Mouse (Mus musculus): ENCODE data around the gene Tspan33.
A peak's percentile ranks its signal among the peaks of the same experiment; 100 is the strongest.
"Not testable (repeated sequence)": the region's sequence is repeated elsewhere in the genome, so short reads cannot be mapped to it uniquely, and the experiment has no call there.

Tspan33 gene

GRCm38 (mm10) chr6:29693953-29694352 is at the start of gene Tspan33:
Gene Tspan33, plus strand, starts transcription at chr6:29694222.
- DNase-seq (ENCODE audit: low spot score): peak; percentile 96

DNA sequence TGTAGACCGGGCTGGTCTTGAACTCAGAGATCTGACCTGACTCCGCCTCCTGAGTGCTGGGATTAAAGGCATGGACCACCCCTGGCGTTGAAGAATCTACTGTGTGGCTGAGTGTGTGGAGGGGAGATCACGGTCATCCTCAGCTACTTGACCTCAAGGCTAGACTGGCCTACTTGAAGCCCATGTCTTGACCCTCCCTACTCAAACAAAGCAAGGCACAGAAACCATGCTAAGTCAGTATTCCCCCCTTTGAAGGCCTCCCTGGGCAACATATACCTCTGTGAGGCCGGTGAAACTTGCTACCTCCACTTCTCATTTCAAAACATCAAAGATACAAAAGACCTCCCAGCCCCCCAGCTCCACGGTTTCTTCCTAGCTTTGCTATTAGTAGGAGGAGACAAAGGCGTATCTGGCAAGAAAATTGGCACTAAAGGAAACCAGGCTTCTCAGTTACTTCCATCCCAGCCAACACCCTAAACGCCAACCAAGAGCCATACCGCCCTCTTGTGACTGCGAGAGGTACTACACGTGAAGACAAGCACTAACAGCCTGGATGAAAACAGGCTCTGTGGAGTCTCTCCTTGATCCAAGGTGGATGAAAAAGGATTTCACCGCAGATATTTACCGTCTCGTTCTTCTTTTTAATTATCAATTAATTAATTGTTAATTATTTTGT is 44.4 kb upstream of the Tspan33 start:
- peak; percentile 94 for DNase-seq (ENCODE audit: low spot score)

DNA sequence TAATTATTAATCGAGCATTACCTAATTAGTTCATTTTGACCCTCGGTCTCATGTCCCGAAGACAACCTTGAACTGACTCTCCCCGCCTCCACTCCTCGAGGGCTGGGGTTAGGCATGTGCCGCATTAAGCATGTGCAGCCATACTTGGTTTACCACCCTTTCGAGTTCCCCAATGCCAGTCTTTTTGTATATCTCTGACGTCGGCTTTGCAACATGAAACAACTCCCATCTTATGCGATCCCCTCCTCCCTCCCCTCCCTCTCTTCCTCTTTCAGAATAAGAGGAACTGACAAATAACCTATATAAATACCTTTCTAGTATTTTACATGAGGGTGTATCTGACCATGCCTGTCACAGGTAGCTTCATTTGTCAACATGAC is 43.9 kb upstream of the Tspan33 start:
- DNase-seq (ENCODE audit: low spot score): no peak

DNA sequence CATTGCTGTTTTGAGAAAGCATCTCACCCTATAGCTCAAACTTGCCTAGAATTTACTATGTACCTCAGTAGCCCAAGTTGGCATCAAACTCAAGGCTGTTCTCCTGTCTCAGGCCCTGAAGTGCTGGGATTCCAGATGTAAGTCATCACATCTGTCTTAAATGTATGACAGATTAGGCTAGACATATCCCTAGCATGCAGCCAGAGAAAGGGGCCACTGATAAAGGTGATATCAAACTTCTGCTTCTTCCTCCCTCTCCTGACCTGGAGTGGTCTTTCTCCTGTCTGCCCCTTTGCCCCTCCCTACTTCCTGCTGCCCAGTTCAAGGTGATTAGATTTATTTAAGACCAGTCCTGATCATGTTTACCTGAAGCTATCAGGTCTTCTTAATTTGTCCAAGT is 40.8 kb upstream of the Tspan33 start:
- DNase-seq (ENCODE audit: low spot score): no peak

- DNase-seq (ENCODE audit: low spot score): no peak
Observed at GRCm38 (mm10) chr6:29658626-29659475, 35.2 kb upstream of the Tspan33 start.

DNA sequence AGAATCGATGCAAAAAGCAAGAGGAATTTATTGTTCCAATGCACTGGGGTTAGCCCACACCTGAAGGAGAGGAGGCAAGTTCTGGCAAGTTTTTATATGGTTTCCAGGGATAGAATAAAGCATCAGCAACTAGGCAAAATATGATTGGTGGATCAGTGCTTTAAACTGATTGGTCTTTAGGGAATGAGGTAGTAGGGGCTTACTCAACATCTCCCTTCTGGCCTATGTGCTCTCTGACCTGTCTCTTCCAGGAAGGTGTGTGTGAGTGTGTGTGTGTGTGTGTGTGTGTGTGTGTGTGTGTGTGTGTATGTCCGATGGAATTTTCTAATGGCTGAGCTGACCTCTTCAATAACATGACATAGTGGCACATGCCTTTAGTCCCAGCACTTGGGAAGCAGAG is 34.1 kb upstream of the Tspan33 start:
- DNase-seq (ENCODE audit: low spot score): no peak

DNA sequence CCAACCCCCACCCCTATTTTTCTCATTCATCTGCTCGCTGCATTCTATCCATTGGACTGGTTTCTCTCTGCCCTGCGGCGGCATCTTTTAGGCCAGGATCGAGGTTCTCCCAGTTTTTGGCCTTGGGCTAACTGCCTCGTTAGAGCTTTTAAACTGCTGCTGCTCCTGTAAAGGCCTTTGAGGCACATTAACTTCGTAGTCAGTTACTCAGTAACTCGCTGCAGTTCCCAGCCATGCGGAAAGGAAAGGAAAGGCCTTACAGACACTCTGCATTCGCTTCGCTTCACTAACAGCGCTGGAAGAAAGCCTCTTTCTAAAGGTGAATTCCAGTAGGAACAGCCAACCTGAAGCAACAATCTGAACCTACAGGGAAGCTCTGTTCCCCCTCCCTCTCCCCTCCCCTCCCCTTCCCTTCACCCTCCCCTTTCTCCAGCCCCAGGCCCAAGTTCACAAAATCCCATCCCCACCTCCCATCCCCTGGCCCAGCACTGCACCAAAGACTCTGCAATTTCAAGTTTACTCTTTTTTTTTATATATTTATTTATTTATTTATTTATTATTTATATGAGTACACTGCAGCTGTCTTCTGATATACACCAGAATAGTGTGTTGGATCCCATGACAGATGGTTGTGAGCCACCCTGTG is 33.2 kb upstream of the Tspan33 start:
- no peak for DNase-seq (ENCODE audit: low spot score)

DNA sequence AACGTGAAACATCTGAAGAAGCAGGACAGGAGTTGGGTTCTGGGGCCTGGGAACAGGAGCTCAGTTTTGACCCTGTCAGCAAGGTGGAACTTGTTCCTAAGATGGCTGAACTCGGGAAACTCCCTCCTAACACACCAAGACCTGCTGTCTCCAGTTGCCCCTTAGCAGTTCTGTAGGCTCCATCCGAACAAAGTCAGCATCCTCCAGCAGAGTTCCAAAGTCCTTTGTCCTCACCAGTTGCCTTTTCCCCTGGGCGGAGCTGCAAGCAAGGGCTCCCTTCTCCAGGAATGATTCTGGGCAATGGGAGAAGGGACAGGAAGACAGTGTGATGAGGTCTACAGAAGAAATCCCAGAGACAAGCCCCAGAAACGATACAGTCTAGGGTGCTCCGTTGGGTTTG is 26.8 kb upstream of the Tspan33 start:
- no peak for DNase-seq (ENCODE audit: low spot score)

DNA sequence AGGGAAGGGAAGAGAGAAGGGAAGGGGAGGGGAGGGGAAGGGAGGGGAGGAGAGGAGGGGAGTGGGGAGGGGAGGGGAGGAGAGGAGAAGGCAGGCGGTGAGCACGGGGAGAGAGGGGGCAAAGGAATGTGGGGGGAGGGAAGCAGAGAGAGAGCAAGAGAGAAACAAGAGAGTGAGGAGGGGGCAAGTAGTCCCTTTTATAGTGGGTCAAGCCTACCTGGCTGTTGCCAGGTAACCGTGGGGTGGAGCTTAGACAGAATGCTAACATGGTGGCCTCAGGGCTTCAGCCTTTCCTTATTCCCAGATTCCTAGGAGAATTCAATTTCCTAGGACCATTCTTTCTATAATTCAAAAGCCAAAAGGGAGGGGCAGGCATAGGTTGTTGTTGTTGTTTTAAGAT is 22.3 kb upstream of the Tspan33 start:
- DNase-seq (ENCODE audit: low spot score): no peak

DNA sequence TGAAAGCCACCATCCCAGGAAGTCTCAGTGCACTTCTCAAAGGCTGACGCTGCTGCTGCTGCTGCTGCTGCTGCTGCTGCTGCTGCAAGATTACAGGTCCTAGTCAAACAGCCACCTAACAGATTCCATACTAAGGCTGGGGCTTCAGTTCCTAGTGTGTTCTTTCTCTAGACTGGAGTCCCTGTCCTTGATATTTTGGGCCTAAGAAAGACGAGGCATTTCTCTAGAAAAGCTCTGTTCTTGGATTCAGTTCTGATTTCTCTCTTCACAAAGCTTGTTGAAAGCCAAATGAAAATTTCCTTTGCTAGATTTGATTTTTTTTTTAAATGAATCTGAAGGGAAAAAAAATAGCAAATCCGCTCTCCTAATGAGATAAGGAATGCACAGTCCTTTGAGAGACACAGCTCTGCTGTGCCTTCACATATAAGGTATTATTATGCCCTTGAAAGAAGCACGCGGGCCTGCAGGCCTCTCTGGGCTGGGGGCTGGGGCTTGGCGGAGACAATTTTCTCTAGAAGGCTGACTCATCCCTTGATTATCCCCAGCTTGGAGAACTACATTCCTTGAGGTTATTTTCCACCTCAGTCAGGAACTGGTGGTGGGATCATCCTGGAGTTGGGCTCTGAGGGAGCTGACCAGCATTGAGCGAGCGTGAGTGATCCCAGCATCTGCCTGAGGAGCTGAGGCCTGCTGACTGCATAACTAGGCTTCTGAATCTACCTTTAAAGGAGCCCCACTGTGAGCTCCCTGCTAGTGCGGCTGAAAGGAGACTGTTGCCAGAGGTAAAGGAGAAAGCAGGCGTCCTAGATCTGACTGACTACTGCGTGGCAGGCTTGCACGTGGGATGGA is 21.2 kb upstream of the Tspan33 start:
- no peak for DNase-seq (ENCODE audit: low spot score)

DNA sequence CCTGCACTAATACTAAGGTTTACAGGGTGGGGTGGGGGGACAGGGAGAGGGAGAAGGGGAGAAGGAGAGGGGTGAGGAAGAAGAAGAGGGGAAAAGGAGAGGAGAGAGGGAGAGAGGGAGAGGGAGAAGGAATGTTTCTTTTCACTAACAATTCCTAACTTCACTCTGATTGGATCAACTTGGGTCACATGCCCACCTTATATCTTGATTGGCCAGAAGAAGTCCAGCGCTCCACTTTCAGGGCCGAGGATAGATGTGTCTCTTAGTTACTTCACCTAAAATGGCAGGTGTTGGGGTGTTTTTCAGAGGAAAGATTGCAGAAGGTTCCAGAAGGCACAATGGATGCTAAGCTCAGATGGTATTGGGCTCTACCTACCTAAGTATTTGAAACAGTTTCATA is 20.3 kb upstream of the Tspan33 start:
- DNase-seq (ENCODE audit: low spot score): no peak

GRCm38 (mm10) chr6:29679947-29680550 is 14.0 kb upstream of the Tspan33 start:
- not testable (repeated sequence) for DNase-seq (ENCODE audit: low spot score)

DNA sequence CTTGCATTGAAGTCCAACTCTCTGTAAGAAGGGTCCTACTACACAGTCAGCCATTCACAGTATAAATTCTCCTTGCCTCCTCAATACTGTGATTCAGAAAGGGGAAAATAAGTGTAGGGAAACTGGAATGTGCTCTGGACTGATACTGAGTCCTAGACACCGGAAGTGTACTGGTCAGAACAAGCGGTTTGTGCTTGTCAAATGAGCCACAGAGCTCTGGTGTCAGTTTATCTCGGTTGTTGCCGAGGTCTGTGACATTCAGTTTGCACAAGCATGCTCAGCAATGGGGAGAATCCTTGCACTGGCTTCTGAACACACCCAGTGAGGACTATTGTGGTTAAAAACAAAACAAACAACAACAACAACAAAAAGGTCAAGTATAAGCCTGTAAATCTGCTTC is 12.2 kb upstream of the Tspan33 start:
- DNase-seq (ENCODE audit: low spot score): no peak

- no peak for DNase-seq (ENCODE audit: low spot score)
Observed at GRCm38 (mm10) chr6:29684686-29685085, 9.3 kb upstream of the Tspan33 start.

DNA sequence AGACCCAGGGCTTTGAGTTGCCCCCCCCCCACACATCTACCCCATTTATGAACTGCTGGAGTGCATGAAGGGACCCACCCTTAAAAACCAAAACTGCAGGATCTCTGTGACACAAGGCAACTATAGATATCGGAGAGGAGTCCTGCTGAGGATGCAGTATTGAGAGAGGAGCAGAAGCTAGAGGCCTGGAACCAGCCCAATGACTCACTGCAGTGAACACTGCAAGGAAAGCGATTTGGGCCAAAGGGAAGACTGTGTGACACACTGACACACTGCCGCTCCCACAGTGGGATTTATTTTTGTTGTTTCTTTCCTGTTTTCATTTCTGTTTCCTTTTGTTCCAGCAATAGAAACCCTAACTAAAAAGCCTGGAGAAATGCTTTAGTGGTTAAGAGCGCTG is 8.1 kb upstream of the Tspan33 start:
- no peak for DNase-seq (ENCODE audit: low spot score)

DNA sequence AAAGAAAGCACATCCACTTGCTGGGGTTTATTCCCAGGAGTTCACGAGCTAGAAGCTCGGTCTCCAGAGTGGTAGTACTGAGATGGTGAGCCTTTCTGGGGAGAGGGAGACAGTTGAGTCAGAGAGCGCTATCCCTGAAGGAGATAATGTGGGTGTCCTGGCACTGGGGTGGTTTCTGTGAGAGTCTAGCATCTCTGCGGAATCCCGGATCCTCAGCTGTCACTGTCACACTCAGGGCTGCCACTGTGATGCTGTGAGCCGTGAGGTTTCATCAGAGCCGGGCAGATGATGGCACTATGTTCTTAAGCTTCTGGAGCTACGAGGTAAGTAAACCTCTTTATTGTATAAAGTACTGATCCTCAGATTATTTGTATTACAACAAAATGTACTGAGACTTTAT is 4.6 kb upstream of the Tspan33 start:
- DNase-seq (ENCODE audit: low spot score): no peak

DNA sequence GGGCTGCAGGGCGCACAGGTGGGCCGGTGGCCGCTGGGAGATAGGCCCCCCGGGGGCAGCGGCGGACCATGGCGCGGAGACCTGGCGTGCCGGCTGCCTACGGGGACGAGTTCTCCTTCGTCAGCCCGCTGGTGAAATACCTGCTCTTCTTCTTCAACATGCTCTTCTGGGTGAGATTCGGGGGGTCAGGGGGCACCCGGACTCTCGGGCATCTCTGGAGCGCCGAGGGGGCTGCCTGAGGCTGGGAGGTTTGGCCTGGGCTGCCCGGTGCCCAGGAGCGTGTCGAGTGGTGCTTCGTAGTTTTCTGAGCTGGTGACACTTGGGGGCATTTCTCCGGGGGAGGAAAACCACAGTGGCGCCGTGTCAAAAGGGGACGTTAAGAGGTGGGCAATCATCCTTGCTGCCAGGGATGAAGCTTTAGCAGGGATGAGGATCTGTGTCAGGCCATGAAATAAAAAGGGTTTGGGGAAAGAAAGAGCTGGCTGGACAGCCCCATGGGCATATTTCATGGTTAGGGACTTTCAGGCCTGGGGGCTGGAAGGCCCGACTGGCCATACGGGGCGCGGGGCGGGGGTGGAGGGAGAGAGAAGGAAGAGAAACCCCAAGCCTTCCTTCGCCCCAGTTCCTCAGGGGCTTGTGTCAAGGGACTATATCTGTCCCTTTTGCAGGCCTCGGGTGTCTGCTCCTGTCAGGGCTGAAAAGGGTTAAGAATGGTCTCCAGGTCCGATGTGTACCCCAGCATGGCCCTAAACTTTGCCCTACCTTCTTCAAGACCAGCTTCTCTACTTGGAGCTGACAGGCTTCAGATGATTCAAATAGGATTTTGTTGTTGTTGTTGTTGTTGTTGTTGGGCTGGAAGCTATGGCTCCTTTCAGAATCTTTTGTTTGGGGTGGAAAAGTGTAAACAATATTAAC is 610 bp downstream of the Tspan33 start:
- peak; percentile 25 for DNase-seq (ENCODE audit: low spot score)

- DNase-seq (ENCODE audit: low spot score): no peak
Observed at GRCm38 (mm10) chr6:29695290-29695674, 1.3 kb downstream of the Tspan33 start.

DNA sequence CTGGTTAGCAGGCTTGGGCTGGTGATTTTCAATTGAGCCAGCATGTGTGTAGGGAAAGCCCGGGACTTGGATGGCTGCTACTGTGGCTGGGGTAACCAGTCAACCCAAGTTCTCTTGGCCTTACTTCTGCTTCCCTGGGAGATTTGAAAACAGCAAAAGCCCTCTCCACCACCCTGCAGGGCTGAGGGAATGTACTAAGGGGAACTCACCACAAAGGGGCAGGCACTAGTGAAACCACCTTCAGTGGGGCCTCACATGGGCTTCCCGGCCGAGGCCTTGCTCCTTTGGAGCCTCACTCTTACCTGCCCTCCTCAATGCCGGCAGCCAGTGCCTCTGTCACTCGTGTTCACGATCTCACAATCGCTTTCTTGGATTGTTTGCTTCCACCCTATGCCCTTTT is 2.0 kb downstream of the Tspan33 start:
- DNase-seq (ENCODE audit: low spot score): no peak

GRCm38 (mm10) chr6:29697139-29697538 is 3.1 kb downstream of the Tspan33 start:
- DNase-seq (ENCODE audit: low spot score): no peak

DNA sequence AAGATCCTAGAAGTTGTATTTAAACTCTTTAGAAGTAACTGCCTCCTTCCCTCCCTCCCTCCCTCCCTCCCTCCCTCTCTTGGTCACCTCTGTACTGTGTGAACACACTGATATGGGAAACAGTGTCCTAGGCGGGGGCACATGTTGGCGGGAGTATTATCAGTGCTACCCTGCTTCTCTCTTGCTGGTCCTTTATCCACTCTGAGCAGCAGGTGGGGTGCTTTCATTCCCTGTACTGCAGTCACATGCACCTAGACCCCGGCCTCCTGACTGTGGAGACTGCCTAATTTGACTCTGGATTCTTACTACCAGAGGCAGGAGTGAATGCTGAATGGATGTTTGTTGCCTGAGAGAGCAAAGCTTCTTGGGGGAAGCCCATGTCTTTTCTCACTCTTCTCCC is 3.5 kb downstream of the Tspan33 start:
- DNase-seq (ENCODE audit: low spot score): no peak
